Mouse (Mus musculus): ENCODE data around the gene Adprhl1. TPM values are rescaled to one million over a fixed set of nuclear protein-coding genes. Genes with fewer than 3 reads are reported as not detected.

The Adprhl1 gene
- total RNA-seq (2023): not detected

GRCm38 (mm10) chr8:13254019-13254418 lies at the start of gene Adprhl1:
Adprhl1 (minus strand) TSS chr8:13254162.

DNA sequence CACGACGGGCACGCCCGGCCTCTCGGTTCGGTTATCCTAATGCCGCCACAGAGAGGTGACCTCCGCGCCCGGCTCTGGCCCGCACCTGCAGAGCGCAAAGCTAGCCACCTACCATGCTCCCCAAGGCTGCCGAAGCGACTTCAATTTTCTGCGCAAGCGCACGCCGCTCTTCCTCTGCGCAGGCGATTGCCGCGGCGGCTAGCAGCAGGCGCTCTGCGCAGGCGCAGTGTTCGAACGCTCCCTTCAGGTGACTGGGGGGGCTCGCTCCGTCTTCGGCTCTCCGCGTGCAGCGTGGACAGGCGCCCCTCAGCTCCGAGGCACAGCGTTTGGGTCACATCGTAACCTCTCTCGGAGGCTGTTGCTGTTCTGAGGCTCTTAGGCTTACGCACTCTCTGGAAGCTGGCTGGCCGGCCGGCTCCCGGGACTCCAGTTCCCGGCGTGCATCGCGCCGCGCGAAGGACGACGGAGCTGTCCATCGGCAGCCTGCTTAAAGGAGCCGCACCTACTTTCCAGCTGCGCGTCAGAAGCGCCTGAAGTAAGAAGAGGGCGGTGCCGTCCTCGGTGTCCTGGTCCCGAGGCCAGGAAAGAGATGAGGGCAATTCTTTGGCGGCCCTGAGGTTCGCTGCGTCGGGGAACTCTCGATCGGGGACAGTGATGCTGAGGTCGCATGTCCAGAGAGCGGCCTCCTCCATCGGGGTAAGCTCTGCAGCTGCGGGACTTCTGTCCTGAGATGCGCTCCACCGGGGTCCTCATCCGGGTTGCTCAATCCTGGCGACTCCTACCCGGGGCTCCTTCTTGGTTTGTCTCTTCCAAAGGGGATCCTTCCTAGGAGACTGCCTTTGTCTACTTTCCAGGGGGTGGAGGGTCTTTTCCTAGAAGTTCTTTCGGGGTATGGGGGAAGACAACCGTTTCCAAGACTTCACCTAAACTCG lies 34.0 kb upstream of the Adprhl1 start, which contains the start of the genes Dcun1d2 and Tmco3:
Gene Dcun1d2, minus strand, starts transcription at position 440 of the 932 bp plus-strand sequence.
Gene Tmco3, plus strand, starts transcription at position 499 of the 932 bp plus-strand sequence.

DNA sequence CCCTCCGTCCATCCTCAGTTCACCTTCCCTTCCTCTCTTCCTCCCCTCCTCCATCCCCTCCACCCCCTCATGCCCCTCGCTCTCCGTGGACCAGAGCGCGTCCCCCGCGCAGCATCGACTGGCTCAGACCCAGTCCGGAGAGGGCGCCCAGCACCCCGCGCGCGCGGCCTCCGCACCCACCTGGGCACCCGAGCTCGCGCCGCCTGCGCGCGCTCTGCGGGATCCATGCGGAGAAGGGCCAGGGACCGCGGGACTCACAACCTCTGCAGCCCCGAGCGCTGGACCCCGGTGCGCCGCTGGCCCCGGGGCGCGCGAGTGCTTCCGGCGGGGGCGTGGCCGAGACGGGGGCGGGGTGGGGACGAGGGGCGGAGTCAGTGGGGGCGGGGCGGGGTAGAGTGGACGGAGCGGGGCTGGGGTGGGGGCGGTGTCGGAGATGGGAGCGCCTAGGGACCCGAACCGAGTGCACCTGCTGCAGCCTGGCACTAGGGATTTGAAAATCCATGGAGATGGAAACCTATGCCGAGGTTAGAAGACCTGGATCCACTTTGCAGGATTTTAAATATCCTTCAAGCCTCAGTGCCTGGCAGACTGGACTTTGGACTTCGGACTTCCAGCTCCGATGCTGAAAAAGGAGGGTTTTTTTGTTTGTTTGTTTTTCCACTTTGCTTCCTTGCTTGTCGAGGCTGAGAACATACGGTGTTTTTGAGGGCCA lies 53.5 kb downstream of the Adprhl1 start, which contains the start of gene Grtp1:
Gene Grtp1, minus strand, starts transcription at position 320 of the 712 bp plus-strand sequence.

Other genes starting within 250 kb of the Adprhl1 start
- not detected for gene F7, start 228.1 kb downstream of the Adprhl1 start, total RNA-seq (2023)
- gene F10, start 216.9 kb downstream of the Adprhl1 start, total RNA-seq (2023): not detected
- gene Proz, start 193.2 kb downstream of the Adprhl1 start, total RNA-seq (2023): not detected
- gene Pcid2, start 148.7 kb downstream of the Adprhl1 start, total RNA-seq (2023): 38.9 TPM
- gene Cul4a, start 148.5 kb downstream of the Adprhl1 start, total RNA-seq (2023): 42.4 TPM
- 95.8 TPM for gene Lamp1, start 95.0 kb downstream of the Adprhl1 start, total RNA-seq (2023)
- not detected for gene Grtp1, start 53.5 kb downstream of the Adprhl1 start, total RNA-seq (2023)
- gene Dcun1d2, start 34.0 kb upstream of the Adprhl1 start, total RNA-seq (2023): 19.9 TPM
- 21.3 TPM for gene Tmco3, start 34.0 kb upstream of the Adprhl1 start, total RNA-seq (2023)
- gene Tfdp1, start 84.6 kb upstream of the Adprhl1 start, total RNA-seq (2023): 34.8 TPM
- gene Atp4b, start 142.7 kb upstream of the Adprhl1 start, total RNA-seq (2023): not detected
- 0.12 TPM for gene Grk1, start 150.9 kb upstream of the Adprhl1 start, total RNA-seq (2023)
- gene Tmem255b, start 181.0 kb upstream of the Adprhl1 start, total RNA-seq (2023): not detected
- gene Gas6, start 240.3 kb upstream of the Adprhl1 start, total RNA-seq (2023): 8.1 TPM